Mouse (Mus musculus): ENCODE data around the gene Ddc.

DNA sequence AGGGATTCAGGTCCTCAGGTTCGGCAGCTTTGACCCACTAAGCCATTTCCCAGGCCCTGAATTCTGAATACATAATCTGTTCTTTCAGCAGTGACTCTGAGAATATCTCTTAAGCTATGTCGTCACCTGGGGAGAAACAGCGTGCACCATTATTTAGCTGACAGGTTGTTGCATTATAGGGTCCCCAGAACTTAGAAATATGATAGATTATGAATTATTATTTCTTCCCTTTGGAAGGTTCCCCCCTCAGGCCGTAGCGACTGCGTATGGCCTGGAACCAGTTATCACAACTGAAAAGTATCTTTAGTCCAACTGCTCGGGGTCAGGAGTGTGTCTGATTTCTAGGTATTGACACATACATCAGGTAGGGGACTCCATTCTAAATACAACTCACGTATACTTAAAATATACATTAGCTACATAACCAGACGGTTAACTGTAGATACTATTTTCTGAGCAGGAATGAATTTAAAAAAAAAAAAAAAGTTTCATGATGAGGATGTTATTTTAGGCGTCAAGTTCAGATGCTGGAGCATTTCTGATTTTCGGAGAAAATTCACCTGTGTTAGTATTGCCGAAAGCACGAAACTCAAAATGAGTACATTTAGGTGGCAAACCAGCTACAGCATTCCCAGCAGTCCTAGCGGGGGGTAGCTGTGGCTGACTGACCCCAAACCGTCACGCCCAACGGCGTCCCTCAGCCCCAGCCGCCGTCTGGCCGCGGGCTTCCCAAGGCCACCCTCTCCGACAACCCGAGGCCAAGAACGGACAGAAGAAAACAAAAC lies 89.7 kb downstream of the Ddc start:
- TF ChIP-seq CTCF (conservative IDR thresholded peaks at IDR 0.05 in 1 of 2, IDR thresholded peaks at IDR 0.05 in 1 of 2; ENCODE audit: low read depth in 2 of 2, low read length in 2 of 2) = no peak
- TF ChIP-seq EP300 (IDR thresholded peaks at IDR 0.05; ENCODE audit: low read length) = no peak
- TF ChIP-seq MAX (IDR thresholded peaks at IDR 0.05; ENCODE audit: low read length) = no peak
- TF ChIP-seq JUND (conservative IDR thresholded peaks at IDR 0.05; ENCODE audit: low read depth, low read length) = no peak
- TF ChIP-seq POLR2A (IDR thresholded peaks at IDR 0.05; ENCODE audit: low read depth, low read length) = no peak; the same call in 1 of the 2 replicates
- no peak for TF ChIP-seq KAT2A (IDR thresholded peaks at IDR 0.05; ENCODE audit: insufficient replicate concordance, low read length)
- TF ChIP-seq GABPA (IDR thresholded peaks at IDR 0.05; ENCODE audit: insufficient replicate concordance, low read depth, low read length) = no peak
- TF ChIP-seq NELFE (IDR thresholded peaks at IDR 0.05; ENCODE audit: low read depth, low read length) = no peak

All from CH12.LX (cell line).